Mouse (Mus musculus): ENCODE measurements around the gene 2900026A02Rik.

- TF ChIP-seq GATA1 (IDR thresholded peaks at IDR 0.05; ENCODE audit: low read length) (no peak), TAL1 (IDR thresholded peaks at IDR 0.05; ENCODE audit: low read length) (no peak)
Measured at GRCm38 (mm10) chr5:113113120-113113519, 107.9 kb downstream of the 2900026A02Rik start.
